Mouse (Mus musculus) cortical plate, adult 2 months (tissue): ENCODE measurements around the gene 4933415A04Rik.

ENCODE experiments used
- CTCF ChIP-seq: fragments of 200-500 bp; IDR thresholded peaks from 2 replicates; pipeline ENCODE4 v1.5.1; 2011; ENCODE audit warnings: mild to moderate bottlenecking, control low read depth, low read length; ENCODE audit not compliant: insufficient read depth; ENCODE audit errors: extremely low read depth
- POLR2A ChIP-seq: fragments of 200-500 bp; IDR thresholded peaks from 2 replicates; pipeline ENCODE4 v1.6.1; 2011; ENCODE audit warnings: mild to moderate bottlenecking, low read length, control low read depth; ENCODE audit not compliant: insufficient read depth; ENCODE audit errors: extremely low read depth

DNA sequence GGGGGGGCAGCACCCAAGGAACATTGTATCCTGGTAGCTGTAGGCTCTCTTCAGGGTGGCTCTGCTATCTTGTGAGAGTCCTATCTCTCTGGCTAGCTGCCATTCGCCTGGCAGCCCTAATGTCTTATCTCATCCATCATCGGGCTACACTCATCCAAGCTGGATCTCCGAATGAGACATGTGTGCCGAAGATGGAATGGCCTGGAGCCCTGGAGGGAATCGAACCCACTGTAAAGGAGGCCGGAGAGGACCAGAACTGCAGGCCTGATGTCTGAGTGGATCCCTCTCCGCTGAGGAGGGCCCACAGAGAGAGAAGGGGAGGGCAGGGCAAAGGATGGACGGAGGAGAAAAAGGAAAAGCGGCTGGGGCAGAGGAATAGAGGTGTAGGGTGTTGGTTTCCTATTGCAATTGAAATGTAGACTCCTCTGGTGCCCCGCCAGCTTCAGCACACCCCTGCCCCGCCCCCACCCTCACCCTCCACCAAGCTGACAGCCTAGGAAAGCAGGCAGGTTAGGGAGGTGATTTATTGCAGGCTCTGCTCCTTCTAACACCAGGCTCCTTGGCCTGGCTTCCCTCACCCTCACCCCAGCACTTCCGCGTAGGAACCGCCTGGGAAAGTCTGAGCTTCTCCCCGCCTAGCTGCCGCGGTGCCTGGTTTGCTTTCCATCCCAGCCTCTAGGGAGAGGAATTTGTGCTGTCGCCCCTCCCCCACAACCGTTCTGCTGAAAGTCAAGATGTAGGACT is 47.0 kb downstream of the 4933415A04Rik start:
- TF ChIP-seq CTCF (no peak), POLR2A (no peak)
